Mouse (Mus musculus) neural tube, embryonic 10.5 days (tissue): Measurements from ENCODE around the gene Polk.

ENCODE experiments used
- DNase-seq: peaks from one replicate; pipeline ENCODE4 v3.0.0-alpha.2; 2017; ENCODE audit warnings: low spot score; ENCODE audit errors: extremely low spot score

The Polk gene

DNA sequence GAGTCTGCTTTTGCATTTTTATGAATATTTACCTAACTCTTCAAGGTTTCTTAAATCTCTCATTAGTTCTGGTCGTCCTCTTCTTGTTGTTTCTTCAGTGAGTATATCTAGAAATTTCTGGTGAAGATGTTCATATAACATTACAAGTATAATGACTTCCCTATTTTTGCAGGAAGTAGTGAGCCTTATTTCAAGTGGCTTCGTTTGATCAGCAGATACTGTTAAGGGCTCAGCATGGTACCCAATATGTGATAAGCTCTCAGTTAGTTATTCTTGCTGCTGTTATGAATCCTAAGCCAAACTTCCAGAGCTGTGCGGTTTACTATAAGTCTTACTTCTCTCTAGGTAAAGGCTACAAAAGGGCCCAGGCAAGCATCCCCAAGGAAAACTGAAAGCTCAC is 12.8 kb downstream of the Polk start:
- no peak for DNase-seq

DNA sequence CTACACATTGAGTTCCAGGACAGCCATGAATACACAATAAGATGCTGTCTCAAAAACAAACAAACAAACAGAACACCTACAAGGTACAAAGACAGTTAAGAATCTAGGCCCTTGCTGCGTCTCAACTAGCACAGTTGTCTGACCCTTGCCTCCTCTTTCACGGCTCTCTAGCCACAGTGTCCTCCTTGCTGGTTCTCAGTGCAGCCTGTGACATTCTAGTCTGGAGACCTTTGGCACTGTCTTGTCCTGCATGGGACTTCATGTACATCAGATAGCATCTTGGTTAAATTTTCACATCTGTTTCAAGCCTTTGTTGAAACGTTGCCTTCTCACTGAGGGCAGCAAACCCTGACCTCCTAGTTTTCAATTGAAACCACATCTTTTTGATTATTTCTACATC is 13.6 kb downstream of the Polk start:
- no peak for DNase-seq

DNA sequence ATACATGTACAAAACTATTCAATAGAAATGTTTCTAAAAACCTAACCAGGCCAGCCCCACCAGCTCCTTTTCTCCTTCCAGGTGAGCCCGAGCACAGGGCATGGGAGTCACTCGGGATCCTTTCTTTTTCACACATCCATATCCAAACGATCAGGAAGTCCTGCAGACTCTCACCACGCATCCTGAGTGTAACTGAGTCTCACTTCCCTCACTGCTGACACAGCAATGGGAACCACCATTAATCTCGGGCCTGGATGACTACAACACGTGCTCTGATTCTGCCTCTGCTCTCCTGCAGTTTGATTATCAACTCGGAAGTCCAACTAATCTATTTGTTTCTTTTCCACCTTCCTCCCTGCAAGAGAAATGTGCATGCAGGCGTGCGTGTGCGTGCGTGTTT is 14.5 kb downstream of the Polk start:
- no peak for DNase-seq

DNA sequence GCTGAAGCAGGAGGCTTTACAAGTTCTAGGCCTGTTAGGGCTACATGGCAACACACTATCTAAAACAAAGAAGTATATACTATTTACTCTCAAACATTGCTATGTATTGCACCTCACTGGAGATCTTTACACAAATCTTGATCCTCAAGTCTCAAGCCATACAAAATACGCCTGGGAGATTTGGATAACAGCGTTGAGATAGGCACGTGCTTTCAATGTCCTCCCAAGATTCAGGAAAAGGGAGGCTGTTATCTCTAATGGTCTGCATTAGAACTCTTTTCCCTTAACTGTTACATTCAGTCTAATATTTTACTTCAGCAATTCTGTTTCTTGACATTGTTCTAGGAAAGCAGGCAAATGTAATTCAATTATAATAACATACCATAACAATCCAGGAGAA is 15.4 kb downstream of the Polk start:
- DNase-seq, result no peak

DNA sequence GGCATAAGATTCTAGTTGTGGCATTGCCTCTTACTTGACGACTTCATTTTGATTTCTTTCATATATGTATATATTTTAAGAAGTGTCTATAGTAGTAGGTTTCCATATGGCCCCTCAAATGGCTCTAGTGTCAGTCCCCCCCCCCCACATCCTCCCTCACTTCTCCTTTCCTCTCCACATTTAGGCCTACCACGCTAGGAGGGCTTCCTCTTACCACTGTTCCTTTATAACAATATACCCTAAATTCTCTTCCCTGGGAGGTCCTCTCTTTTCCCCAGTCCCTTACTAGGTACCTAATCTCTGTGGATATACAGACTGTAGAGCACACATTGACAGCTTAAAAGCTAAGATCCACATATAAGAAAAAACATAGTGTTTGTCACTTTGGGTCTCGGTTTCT is 21.1 kb downstream of the Polk start:
- DNase-seq, result no peak

DNA sequence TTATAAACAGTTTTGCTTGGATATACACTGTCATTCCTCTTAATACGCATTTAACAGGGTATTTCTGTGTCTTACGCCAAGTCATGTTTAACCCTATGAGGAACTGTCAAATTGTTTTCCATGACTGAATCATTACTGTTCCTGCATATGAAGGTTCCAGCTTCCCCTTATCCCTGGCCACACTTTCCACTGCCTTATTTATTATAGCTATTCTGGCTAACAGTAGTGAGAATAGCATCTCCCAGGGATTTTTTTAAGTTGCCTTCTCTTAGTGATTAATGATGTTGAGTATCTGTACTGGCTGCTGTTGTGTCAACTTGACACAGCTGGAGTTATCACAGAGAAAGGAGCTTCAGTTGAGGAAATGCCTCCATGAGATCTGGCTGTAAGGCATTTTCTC is 25.0 kb downstream of the Polk start:
- no peak for DNase-seq

DNA sequence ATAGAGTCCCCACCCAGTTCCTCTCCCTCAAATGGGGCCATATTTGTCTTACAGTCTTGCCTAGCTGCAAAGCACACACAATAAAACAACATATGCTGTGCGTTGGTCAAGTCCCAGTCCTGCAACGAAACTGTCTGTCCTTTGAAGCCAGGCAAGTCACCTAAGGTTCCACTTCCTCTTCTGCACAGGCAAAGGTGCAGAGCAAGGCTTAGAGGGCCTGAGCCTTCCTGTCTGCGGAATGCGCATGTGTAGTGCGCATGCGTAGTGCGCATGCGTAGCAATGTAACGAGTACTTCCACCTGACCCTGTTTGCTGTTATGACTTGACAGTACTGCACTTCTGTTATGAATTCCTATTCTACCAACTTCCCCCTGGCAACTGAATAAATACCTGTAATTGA is 26.1 kb downstream of the Polk start:
- no peak for DNase-seq

DNA sequence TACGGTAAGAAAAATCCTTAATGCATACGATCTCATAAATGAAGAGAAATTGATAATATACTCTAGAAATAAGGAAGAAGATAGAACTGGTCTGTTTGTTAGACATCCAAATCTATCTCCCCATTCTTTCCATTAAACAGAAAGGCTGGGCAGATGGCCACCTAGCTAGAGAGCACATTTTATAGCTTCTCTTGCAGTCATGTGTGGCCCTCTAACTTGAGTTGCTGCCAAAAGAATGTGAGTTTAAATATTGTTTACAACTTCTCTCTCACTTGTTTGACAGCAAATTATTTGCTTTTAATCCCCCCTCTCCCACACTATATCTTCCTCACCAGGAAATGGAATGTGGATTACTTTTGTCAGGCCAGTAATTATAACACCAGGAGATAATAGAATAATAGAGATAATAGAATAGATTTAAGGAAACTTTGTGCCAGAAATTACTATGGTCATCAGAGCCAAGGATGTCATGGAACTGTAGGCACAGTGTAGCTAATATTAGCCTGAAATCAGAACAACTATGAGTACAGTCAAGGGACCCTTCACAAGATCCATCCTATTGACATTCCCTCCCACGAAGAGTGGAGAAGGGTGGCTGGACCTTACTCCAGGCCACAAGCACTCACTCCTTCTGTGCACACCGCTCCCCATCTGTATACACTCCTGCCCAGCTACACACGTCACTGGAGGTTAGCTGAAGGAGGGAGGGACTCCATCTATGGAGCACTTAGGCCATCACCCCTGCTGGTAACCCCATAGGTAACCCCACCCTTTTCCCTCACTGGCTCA is 28.0 kb downstream of the Polk start:
- DNase-seq, result no peak

DNA sequence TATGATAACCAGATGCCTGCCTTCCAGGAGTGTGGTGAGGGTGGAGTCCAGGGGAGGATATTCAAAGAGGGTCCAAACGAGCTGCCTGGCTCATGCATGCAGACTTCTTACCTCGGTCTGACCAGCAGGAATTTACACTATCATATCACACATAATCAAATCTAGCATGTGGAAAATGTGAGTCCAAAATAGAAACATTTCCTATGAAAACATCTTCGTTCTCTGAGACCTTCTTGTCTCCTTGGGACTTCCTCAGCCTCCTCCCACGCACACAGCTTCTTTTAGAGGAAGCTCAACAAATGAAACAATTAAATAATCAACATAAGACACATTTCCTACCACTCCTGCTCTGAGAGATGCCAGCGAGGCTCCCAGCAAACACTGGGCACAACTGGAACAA is 30.5 kb downstream of the Polk start:
- no peak for DNase-seq

DNA sequence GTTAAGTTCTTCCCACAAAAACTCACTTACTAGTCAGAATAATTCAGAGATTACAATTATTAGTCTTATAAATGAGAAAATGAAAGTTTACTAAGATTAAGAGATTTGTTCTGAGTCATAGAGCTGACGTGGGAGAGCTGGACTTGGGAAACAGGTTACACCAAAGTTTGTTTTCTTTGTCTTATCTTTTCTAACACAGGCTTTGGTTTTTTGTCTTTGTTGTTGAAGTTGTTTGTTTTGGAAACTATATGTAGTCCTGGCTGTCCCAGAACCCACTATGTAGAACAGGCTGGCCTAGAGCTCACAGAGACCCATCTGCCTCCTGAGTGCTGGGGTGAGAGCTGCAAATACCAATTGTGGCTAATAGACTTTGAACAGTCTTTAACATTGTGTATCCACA is 31.1 kb downstream of the Polk start:
- no peak for DNase-seq

DNA sequence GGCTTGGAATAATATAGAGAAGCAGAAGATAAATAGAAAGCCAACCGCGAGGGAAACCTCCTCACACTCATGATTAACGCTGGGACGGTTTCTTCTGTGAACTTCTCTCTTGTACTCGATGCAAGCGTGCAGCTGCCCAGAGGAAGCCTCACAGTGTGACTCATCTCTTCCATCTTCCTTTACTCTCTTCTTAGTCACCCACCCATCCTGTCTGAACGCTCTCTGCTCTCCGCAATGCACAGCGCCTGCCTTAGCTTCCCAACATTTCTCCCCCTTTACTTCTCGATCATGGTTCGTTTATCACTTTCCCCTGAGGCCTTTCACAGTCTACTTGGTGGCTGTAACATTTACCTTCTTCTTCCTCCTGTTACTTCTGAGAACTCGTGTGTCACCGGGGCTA is 31.7 kb downstream of the Polk start:
- no peak for DNase-seq

DNA sequence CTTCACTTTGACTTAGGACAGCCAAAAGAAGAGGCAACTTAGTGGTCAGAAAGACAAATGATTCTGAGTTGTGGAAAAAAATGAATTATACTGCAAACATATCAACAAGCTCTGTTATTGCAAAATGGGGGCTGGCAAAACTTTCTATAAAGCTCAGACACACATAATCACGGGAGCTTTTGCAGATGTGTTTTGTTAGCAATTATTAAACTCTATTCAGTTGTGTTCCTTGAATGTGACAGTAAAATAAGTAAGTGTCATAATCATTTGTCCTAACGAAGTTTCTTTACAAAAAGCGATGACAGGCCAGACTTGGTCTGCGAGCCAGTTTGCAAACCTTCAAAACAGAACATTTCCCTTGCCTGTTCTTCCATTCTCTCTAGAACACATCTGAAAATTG is 34.8 kb downstream of the Polk start:
- no peak for DNase-seq

DNA sequence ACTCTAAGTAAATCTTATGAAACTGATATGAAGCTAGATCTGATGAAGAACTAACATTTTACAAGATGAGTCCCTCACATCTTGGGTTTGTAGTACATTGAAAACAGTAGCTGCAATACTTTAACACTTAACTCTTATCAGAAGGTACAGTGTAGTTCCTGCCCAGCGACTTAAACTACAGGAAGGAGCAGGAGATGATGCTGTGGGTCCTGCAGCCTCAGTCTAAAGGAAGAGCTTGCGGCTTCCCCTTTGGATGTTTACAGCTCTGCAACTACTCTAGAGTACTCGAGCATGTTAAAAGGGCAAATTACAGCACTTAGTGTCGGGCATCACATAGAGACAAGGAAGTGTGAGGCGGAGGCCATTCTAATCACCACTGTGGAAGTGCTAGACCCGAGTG is 36.1 kb downstream of the Polk start:
- no peak for DNase-seq

DNA sequence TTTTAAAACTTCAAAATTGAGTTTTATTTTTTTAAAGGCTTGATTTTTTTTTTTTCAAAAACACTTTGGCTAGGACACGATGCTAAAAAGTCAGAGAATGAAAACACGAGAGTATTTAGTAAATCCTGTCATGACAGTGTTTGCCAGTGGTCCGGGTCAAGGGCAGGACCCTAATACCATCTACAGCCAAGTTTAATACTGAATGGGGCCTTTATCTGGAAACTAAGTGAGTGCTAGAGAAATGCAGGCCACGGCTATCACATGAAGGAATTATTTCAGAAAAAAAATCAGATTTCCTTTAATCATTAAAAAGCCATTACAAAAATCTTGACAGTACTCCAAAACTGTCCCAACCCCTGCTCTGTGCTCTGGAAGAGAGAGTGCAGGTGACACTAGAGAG is 36.7 kb downstream of the Polk start:
- DNase-seq, result no peak

DNA sequence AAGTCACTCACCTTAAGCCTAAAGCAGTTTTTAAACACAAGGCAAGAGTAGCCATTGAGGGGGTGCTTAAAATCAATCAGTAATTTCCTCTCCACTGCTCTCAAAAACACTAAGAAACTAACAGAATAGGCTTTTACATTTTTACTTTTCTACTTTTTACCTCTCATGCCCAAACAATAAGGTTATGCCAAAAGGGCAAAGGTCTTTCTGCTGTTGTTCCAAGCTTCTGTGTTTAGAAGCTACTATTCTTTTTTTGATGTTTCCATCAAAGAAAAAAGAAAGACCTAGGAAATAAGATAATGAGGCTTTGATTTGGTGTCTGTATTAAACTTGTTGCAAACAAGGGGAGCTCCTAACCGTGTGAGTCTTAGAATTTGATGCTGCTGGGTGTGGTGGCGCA is 42.5 kb downstream of the Polk start:
- no peak for DNase-seq

DNA sequence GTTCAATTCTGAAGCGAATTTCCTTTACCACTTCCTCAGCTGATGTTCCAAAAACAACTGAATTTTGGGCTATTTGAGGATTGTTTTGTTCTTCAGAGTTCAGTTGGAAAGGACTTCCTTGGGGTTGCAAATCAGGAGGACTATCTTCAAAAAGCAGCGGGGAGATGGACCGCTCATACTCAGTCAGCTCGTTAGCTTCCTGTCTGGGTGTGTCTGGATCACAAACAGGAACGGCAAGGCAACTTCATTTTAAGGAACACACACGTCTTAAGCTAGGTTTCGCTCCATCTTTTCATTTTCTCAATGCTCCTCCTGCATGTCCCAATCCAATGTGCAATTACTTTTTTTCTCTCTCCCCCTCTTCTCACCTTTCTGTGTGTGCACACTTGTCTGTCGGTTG is 45.7 kb downstream of the Polk start:
- no peak for DNase-seq

DNA sequence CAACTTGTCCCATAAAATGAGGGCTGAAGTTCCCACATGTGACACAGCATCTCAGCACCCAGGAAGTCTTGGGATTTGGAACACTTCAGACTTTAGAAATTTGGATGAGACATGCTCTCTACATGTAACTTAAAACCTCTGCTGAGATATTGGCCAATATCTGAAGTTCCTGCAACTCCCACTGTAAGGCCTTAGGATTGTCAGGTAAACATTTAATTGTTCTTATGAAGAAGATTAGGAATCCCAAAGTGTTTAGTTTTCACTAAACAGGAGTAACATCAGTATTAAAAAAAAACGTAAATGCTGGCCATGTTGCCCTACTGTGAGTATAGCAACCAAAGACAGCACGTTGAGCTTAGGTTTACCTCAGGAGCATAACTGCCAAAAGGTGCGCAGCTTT is 51.9 kb downstream of the Polk start, which contains the start of gene Gm17622:
Gm17622 (plus strand) TSS at position 301 of the 400 bp plus-strand sequence.
- DNase-seq, result no peak

DNA sequence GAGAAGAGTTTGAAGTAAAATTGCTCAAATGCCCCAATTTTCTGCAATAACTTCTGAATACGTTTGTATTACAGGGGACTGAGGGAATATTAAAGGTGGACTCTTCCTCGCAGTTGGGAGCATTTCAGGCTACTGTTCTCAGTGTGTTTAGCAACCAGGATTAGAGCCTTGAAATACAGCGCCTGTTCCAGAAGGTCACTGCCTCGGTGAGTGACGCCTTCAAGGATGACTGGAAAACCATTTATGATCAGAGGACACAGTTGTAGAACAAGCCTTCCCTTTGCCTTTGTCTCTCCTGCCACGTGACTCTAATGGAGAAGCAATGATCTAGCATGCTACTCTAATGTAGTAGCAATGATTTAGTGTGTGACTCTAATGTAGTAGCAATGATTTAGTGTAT is 54.4 kb downstream of the Polk start:
- no peak for DNase-seq

DNA sequence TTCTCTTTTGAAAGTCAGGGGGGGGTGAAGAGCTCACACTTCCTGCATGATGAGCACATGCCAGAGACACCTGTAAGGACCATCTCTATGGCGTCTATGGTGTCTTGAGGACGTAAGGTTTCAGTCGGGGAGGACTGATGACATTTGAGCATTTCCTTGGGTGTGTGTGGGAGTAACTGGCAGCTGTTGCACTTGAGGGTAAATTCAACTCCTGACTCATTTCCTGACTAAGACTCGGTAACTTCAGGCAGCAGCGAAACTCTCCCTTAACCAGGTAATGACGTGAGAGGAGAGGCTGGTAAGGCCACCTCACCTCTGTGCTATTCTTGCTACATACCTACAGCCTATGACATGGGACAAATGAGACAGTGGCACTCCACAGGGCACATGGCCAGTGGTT is 55.1 kb downstream of the Polk start:
- no peak for DNase-seq

DNA sequence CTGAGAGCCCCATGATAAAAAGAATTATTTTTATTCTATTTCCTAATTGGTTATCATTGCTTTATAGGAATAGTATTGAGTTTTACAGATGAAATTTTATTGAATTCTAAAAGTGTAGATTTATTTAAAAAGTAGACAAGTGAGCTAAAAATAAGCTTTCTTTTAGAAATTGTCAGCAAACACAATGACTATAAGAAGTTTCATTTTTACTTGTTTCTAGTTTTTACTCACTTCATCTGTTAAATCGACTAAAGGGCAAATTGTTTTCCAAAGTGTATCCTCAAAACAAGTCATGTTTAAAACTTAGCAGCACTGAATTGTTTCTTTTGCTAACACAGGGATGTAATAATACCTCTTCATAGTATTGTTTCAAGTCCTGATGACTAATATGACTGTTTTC is 63.4 kb downstream of the Polk start:
- DNase-seq, result no peak

DNA sequence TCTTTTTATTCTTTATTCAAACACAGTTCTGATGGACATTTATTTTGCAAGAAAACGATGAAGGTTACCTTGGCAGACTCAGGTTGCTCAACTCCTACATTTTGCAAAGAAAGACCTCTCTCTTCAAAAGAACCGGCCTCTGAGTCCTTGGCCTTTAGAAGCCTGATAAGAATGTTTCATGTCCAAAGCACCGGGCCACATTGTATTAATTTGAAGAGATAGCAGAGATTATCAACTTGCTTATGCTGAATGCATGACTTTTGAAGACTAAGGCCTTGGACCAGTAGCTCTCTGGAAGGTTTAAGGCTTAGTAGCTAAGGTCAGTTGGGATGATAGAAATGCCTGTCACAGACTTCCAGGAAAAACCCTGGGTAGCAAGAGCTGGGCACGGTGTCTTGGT is 65.2 kb downstream of the Polk start:
- DNase-seq, result no peak

DNA sequence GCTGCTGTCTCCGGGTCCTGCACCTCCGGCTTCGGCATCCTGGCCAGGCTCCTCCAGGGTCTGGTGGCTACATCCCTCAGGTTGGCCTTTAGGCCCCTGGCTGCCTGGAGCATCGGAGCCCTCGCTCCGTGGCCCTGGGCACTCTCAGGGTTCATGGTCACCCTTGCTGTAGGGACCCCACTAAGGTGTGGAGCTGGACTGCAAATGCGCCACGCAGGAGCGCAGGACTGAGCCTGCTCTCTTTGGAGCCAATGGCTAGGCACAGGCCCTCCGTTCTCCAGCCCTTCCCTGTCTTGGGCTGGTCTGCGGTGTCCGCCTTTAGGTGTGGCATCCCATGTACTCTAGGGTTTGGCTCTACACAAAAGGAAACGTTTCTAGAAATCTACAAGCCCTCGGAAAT is 71.4 kb downstream of the Polk start, which contains the start of gene Ankdd1b:
Ankdd1b (minus strand) TSS at position 242 of the 400 bp plus-strand sequence.
- no peak for DNase-seq

DNA sequence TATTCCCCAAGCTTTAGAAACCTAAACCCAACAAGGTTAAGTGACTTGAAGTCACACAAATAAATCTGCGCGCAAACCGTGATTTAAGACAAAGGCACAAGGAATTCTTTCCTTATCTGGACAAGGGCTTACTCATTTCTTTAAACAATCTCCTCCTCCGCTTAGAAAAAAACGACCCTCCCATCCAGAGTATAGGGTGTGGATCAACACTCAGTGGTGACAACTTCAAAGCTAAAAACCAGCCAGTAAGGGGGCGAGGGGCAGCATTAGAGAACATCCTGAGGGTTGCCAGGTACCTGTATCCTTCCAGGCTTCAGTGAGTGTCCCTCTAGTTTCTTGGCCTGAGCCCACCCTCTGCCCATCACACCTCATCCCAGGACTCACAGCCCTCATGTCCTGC is 71.8 kb downstream of the Polk start:
- DNase-seq, result no peak

DNA sequence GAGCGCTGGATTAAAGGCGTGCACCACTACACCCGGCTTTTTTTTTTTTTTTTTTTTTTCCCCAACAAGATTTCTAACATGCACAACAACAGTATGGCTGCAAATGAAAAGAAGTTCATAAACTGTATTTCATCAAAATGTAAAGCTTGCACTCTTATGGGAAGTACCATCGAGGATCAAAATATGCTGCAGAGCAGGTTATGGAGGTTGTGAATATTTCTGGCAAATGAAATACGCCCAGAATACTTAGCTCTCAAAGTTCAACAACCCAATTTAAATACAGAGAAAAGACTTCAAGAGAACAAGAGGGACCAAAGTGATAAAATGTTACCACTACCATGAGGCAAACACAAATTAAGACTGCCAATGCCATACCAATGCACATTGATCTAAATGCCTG is 73.7 kb downstream of the Polk start:
- no peak for DNase-seq
